Mouse (Mus musculus): Measurements from ENCODE around the gene Syce1. TPM values are rescaled to one million over a fixed set of nuclear protein-coding genes. Genes with fewer than 3 reads are reported as not detected.
A peak's percentile ranks its signal among the peaks of the same experiment; 100 is the strongest.
"Not testable (repeated sequence)": the region's sequence is repeated elsewhere in the genome, so short reads cannot be mapped to it uniquely, and the experiment has no call there.

Syce1 gene
- polyA plus RNA-seq, 1 experiment from 2014 or later, result 0.16 TPM

DNA sequence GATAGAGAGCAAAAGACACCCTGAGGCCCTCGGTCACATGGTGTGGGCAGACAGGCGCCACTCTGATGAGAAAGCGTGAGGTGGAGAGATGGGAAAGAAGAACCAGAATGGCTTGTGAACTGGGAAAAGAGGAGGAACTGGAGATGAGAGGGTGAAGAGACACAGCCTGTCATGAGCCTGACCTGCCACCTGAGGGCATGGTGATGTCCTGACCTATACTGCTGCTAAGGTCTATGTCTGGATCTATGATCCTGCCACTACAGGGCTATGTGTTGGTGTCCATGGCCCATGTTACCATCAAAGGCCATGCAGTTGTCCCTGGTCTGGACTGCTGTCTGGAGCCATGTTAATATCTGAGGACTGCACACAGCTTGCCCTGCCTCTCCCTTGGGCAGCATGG is 10.0 kb upstream of the Syce1 start:
- WGBS, result 88% methylated on average over 3 of the region's 3 CpGs
- H3K4me2 ChIP-seq (replicated peaks; ENCODE audit: low read depth), result no peak overlapping the region
- no peaks in the 10 kb centered on the region for H3K27me3 ChIP-seq (ENCODE audit: control insufficient read depth, insufficient read depth, low read length)
- no peak overlapping the region for H3K9ac ChIP-seq (ENCODE audit: low read length)
- H3K27ac ChIP-seq (replicated peaks), result no peak overlapping the region
- H3K36me3 ChIP-seq (ENCODE audit: control insufficient read depth, insufficient read depth, low read length), result no peaks in the 10 kb centered on the region
- no peak for DNase-seq (ENCODE audit: low spot score)
- no peak for ATAC-seq (ENCODE audit: low FRiP score, low TSS enrichment)
- H3K9me3 ChIP-seq (ENCODE audit: control insufficient read depth, low read length), result no peaks in the 10 kb centered on the region
- H3K4me1 ChIP-seq (replicated peaks; ENCODE audit: control insufficient read depth, insufficient read depth), result no peaks in the 10 kb centered on the region
- no peak overlapping the region for H3K4me3 ChIP-seq (ENCODE audit: low read depth, low read length)
- TF ChIP-seq CTCF (IDR thresholded peaks at IDR 0.05; ENCODE audit: low read depth) (no peak), EP300 (optimal IDR thresholded peaks at IDR 0.05) (no peak)

DNA sequence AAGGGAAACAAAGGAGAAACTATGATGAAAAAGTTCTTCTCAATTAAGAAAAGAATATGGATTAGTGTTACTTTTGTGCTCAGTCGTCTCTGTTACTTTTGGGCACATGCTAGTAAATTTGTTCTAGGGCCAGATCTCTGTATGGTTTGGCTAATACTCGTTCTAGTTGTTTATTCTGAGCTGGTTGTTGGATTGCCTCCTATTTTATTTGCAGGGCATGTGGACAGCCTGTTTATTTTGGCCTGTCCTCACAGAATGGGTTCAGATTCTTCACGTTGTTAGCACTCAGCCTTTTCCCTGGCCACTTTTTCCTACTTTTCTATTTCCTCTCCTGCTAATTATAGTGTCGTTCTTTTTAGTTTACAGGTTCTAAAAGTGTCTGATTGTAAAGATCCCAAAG is 5.9 kb upstream of the Syce1 start:
- no peak for TF ChIP-seq EP300 (optimal IDR thresholded peaks at IDR 0.05)
- no peak for TF ChIP-seq CTCF (IDR thresholded peaks at IDR 0.05; ENCODE audit: low read depth)
- Histone ChIP-seq H3K9ac (ENCODE audit: low read length) (no peak overlapping the region), H3K27ac (replicated peaks) (no peak overlapping the region), H3K4me1 (replicated peaks; ENCODE audit: control insufficient read depth, insufficient read depth) (no peaks in the 10 kb centered on the region), H3K4me3 (ENCODE audit: low read depth, low read length) (no peak overlapping the region), H3K27me3 (ENCODE audit: control insufficient read depth, insufficient read depth, low read length) (no peaks in the 10 kb centered on the region), H3K36me3 (ENCODE audit: control insufficient read depth, insufficient read depth, low read length) (no peaks in the 10 kb centered on the region), H3K4me2 (replicated peaks; ENCODE audit: low read depth) (no peak overlapping the region), H3K9me3 (ENCODE audit: control insufficient read depth, low read length) (no peaks in the 10 kb centered on the region)
- no peak for DNase-seq (ENCODE audit: low spot score)
- no peak for ATAC-seq (ENCODE audit: low FRiP score, low TSS enrichment)
- 47% methylated on average over 4 of the region's 4 CpGs for WGBS

DNA sequence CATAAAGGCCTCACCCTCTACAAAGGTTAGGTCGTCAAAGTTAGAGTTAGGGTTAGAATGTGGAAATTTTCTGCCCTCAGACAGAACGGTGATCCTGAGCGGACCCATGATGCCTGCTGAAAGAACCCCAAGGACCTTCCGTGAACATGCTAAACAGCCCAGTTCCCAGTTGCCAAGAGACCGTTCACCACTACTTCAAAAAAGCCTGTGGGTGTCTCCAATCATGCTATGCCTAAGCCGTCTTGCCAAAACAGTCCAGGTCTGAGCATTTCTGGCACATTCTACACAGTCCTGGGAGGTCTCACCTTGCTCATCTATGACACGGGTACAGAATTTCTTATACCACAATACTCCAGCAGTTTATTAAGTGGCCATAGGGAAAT is 392 bp upstream of the Syce1 start:
- no peak for DNase-seq (ENCODE audit: low spot score)
- Histone ChIP-seq H3K36me3 (ENCODE audit: control insufficient read depth, insufficient read depth, low read length) (no peaks in the 10 kb centered on the region), H3K4me3 (ENCODE audit: low read depth, low read length) (no peak overlapping the region), H3K9ac (ENCODE audit: low read length) (no peak overlapping the region), H3K4me1 (replicated peaks; ENCODE audit: control insufficient read depth, insufficient read depth) (no peaks in the 10 kb centered on the region), H3K4me2 (replicated peaks; ENCODE audit: low read depth) (no peak overlapping the region), H3K27ac (replicated peaks) (no peak overlapping the region), H3K27me3 (ENCODE audit: control insufficient read depth, insufficient read depth, low read length) (no peaks in the 10 kb centered on the region), H3K9me3 (ENCODE audit: control insufficient read depth, low read length) (no peaks in the 10 kb centered on the region)
- no peak for ATAC-seq (ENCODE audit: low FRiP score, low TSS enrichment)
- TF ChIP-seq EP300 (optimal IDR thresholded peaks at IDR 0.05), result no peak
- TF ChIP-seq CTCF (IDR thresholded peaks at IDR 0.05; ENCODE audit: low read depth), result no peak
- 81% methylated on average over 7 of the region's 7 CpGs for WGBS

DNA sequence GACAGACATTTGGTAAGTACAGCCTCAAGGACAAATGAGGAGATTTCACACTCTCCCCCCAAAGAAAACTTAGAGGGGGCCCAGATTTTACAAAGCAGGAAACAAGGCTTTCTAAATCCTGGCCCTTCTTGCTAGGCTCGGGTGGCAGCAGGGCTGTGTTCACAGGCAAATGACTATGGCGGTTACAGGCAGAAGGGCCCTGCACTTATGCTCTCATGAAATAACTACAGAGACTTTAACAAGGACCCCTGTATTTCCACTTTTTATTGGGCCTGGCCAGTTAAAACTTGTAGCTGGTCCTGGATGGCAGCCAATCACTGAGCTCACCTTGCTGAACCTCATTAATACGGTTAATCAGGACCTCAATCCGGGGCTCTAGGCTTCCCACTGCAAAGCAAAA is 7.1 kb downstream of the Syce1 start:
- ATAC-seq (ENCODE audit: low FRiP score, low TSS enrichment) (no peak), DNase-seq (ENCODE audit: low spot score) (no peak)
- no peaks in the 10 kb centered on the region for H3K4me1 ChIP-seq (replicated peaks; ENCODE audit: control insufficient read depth, insufficient read depth)
- H3K9me3 ChIP-seq (ENCODE audit: control insufficient read depth, low read length), result no peaks in the 10 kb centered on the region
- 64% methylated on average over 4 of the region's 4 CpGs for WGBS
- TF ChIP-seq EP300 (optimal IDR thresholded peaks at IDR 0.05), result no peak
- TF ChIP-seq CTCF (IDR thresholded peaks at IDR 0.05; ENCODE audit: low read depth), result no peak
- H3K27ac ChIP-seq (replicated peaks), result no peak overlapping the region
- no peaks in the 10 kb centered on the region for H3K36me3 ChIP-seq (ENCODE audit: control insufficient read depth, insufficient read depth, low read length)
- no peak overlapping the region for H3K4me3 ChIP-seq (ENCODE audit: low read depth, low read length)
- no peaks in the 10 kb centered on the region for H3K27me3 ChIP-seq (ENCODE audit: control insufficient read depth, insufficient read depth, low read length)
- H3K9ac ChIP-seq (ENCODE audit: low read length), result no peak overlapping the region
- H3K4me2 ChIP-seq (replicated peaks; ENCODE audit: low read depth), result no peak overlapping the region

DNA sequence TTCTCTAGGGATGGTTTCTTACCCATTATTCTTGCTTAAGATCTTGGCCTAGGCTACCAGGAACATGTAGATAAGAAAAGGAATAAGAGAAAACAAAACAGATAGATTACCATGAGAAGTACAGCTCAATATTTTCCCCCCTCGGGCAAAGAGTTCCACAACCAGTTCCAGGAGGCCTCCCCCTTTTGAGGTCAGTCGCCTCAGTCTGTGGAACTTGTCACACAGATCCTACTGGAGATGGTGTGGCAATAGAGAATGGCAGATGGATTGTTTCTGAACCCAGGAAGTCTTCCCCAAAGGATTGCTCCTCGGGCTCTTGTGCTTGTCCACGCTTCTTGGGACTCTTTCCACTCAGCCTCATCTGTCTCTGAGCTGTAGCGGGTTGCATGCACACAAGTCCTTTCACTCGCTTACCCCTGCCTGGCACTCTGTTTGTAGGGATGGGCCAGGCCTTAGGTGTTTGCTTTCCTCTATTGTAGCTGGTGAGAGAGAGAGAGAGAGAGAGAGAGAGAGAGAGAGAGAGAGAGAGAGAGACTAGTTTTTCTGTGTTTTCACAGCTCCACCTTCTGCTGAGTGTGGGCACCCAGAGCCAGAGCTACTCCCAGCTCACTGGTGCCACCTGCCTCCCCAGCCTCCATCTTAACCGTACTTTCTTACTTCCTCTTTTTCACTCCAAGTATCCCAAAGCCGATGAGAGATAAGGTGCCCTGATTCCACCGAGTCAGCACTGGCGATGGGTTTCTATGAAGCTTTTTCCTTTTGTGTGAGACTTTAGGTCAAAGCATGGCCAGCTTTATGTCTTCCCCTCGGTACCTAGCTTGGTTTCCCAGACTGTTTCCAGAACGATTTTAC is 21.5 kb downstream of the Syce1 start:
- no peak overlapping the region for H3K27ac ChIP-seq (replicated peaks)
- ATAC-seq (ENCODE audit: low FRiP score, low TSS enrichment) (no peak), DNase-seq (ENCODE audit: low spot score) (no peak)
- H3K4me3 ChIP-seq (ENCODE audit: low read depth, low read length), result no peak overlapping the region
- H3K36me3 ChIP-seq (ENCODE audit: control insufficient read depth, insufficient read depth, low read length), result no peaks in the 10 kb centered on the region
- TF ChIP-seq CTCF (IDR thresholded peaks at IDR 0.05; ENCODE audit: low read depth) (peak; percentile 10; the same call in 1 of the 2 replicates), EP300 (optimal IDR thresholded peaks at IDR 0.05) (no peak)
- 62% methylated on average over 12 of the region's 12 CpGs for WGBS
- no peak overlapping the region for H3K4me2 ChIP-seq (replicated peaks; ENCODE audit: low read depth)
- H3K9me3 ChIP-seq (ENCODE audit: control insufficient read depth, low read length), result no peaks in the 10 kb centered on the region
- no peaks in the 10 kb centered on the region for H3K4me1 ChIP-seq (replicated peaks; ENCODE audit: control insufficient read depth, insufficient read depth)
- no peaks in the 10 kb centered on the region for H3K27me3 ChIP-seq (ENCODE audit: control insufficient read depth, insufficient read depth, low read length)
- no peak overlapping the region for H3K9ac ChIP-seq (ENCODE audit: low read length)

DNA sequence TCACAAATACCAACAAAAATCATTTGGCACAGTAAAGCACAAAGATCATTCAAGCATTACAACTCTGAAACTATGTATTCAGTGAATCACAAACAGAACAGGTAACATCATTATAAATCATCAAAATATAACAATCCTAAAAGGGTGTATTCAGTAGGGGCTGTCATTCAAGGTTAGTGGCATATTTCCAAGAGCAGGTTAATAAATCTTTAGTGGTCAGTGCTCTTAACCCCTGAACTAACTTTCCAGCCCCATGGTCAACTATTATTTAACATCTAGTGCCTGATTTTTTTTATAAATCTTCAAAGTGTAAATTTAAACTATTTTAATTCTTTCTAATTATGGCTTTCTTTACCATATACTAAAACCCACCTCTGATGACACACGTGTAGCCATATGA is 22.3 kb downstream of the Syce1 start:
- 65% methylated on average over 1 of the region's 1 CpGs for whole genome bisulfite sequencing
- H3K4me3 ChIP-seq (ENCODE audit: low read depth, low read length); H3K4me1 ChIP-seq (replicated peaks; ENCODE audit: control insufficient read depth, insufficient read depth); DNase-seq (ENCODE audit: low spot score); ATAC-seq (ENCODE audit: low FRiP score, low TSS enrichment); H3K9ac ChIP-seq (ENCODE audit: low read length); H3K27ac ChIP-seq (replicated peaks); H3K27me3 ChIP-seq (ENCODE audit: control insufficient read depth, insufficient read depth, low read length); H3K9me3 ChIP-seq (ENCODE audit: control insufficient read depth, low read length); H3K36me3 ChIP-seq (ENCODE audit: control insufficient read depth, insufficient read depth, low read length); H3K4me2 ChIP-seq (replicated peaks; ENCODE audit: low read depth): not testable (repeated sequence)
